Mouse (Mus musculus) lung, adult 2 months (tissue): ENCODE data around the gene Gm17482.

Experiments used
- CTCF ChIP-seq: fragments of 200-500 bp; IDR thresholded peaks from 2 replicates; pipeline ENCODE4 v1.5.1; 2011; ENCODE audit warnings: mild to moderate bottlenecking, low read length, control low read depth; ENCODE audit not compliant: insufficient read depth
- POLR2A ChIP-seq: fragments of 200-500 bp; IDR thresholded peaks from 2 replicates; pipeline ENCODE4 v1.6.1; 2011; ENCODE audit warnings: low read depth, mild to moderate bottlenecking, control low read depth, low read length, borderline replicate concordance; ENCODE audit errors: extremely low read depth

GRCm38 (mm10) chr6:115278086-115278485 is 50.9 kb downstream of the Gm17482 start:
- TF ChIP-seq CTCF (no peak), POLR2A (no peak)
